Mouse (Mus musculus): ENCODE results near the gene Foxo3. TPM values are rescaled to one million over a fixed set of nuclear protein-coding genes. Genes with fewer than 3 reads are reported as not detected.

The Foxo3 gene
- polyA plus RNA-seq, 1 experiment: 24.9 TPM

DNA sequence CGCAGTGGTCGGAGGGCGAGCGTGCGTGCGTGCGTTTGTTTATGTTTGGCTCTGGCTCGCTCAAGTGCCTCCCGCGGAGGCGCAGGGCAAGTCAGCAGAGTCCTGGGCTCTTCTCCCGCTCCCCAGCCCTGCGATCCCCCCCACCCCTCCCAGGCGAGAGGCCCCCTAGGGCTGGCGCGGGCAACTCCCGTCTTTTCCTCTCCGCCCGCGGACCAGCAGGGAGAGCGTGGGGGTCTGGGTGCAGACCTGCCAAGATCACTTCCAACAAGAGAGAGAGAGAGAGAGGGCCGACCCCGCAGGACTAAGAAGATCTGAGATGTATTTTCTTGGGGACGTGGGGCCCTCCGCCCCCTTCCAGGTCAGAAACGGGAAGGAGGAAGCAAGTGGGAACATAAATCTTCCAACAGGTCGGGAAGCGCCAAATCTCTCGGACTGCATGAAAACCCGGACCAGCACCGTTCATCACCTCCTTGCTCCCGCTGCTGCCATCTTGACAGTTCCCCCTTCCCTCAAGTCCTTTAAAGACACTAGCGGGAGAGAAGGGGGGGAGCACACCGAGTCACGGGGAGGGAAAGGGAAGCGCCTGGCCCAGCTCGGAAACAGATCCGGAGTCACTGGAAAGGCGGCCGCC lies 569 bp downstream of the Foxo3 start:
- DNase-seq (ENCODE audit: extremely low spot score in 1 of 2, low spot score in 1 of 2): peak in 1 of 2 experiments; percentile 50

- DNase-seq (ENCODE audit: extremely low spot score in 1 of 2, low spot score in 1 of 2): peak in 1 of 2 experiments; percentile 43
Measured at GRCm38 (mm10) chr10:42275401-42275870, 1.1 kb downstream of the Foxo3 start.

DNA sequence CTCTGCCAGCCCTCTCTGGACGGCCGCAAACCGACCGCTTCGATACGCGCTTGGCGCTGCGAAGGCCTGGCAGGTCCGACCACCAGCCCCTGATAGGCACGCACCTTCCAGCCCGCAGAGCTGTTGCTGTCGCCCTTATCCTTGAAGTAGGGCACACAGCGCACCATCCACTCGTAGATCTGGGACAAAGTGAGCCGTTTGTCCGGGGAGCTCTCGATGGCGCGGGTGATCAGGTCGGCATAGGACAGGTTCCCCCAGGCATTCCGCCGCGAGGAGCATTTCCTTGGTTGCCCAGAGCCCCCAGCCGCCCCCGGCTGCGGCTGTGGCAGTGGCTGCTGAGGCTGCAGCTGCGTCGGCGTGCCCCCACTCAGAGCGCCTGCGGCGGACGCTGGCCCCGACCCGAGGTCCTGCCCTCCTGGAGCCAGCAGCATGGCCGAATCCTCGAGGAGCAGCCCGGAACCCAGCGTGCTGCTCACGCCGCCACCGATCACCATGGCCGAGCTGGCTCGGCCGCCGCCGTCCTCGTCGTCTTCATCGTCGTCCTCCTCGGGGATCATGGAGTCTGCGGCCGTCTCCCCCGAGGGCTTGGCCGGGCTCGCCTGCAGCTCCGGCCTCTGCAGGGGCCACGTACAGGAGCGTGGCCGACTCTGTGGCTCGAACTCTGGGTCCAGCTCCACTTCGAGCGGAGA lies 1.7 kb downstream of the Foxo3 start:
- no peak for DNase-seq (ENCODE audit: extremely low spot score in 1 of 2, low spot score in 1 of 2)

DNA sequence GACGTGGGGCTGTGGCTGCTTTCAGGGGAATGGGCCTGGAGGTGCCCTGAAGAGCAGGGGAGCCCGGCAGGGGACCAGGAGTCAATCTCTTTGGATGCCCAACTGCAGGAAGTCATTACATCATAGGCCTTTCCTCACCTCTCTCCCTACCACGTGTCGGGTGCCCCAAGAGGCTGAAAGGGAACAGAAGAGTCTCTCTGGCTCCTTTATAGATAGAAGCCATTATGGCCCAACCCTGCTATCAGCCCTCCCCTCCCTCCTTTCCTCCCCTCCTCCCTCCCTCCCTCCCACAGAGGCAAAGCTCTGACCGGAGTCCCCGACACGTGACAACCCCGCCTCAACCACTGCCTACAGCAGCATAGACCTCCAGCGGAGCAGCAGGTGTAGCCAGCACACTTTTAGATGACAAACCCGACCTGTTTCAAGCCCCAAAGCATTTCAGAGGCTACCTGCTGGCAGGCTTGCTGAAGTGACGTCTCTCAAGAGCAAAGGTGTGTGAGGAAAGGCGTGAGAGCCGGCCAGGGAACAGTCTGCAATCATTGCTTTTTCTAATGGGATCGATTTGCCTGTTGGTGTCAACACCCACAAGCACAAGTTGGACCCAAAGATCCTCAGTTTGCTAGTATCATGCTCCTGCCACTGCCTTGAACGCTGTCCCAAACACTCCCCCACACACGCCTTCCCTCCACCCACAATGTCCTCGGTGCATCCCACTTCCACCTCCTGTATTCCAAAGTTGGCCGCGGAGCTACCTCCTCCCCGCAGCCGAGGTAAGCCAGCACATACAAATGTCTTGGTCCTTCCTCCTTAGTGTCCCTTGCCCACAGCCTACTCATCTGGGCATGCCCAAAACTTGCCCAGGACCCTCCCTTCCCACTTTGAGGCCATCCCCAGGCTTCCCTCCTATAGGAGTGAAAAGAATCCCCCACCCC lies 2.5 kb downstream of the Foxo3 start:
- no peak for DNase-seq (ENCODE audit: extremely low spot score in 1 of 2, low spot score in 1 of 2)

- no peak for DNase-seq (ENCODE audit: extremely low spot score in 1 of 2, low spot score in 1 of 2)
Measured at GRCm38 (mm10) chr10:42273403-42273759, 3.2 kb downstream of the Foxo3 start.

DNA sequence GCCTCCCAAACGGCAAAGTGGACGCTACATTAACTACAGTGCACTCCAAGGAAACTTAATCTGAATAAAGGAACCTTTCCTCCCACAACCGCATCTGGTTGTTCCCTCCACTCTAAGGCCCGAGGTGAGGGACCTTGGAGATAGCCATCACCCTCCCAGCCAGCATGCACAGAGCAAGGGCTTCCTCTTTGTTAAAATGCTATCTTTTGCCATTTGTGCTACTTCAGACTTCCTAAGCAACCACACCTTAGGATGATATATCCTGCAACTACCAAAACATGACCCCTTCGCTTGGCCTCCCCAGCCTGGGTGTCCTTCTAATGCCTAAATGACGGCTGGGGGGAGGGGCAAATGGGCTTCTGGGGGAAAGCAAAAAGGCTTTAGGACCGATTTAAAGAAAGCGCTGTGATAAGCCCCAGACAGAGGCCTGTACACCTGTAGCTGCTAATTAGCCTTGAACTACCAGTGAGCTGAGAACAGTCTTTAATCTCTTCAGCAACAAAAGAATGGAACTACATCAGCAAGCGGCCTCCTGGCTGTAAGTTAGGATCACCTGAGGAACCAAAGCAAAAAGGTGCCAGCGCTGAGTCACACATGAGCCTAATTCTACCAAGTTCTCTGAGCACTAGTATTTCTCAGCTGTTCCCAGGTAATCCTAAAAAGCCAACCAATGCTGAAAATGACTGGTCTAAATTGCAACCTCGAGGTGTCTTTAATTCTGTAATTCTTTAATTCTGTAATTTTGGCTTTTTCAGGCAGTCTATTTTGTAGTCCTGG lies 4.9 kb downstream of the Foxo3 start:
- DNase-seq (ENCODE audit: extremely low spot score in 1 of 2, low spot score in 1 of 2): no peak

DNA sequence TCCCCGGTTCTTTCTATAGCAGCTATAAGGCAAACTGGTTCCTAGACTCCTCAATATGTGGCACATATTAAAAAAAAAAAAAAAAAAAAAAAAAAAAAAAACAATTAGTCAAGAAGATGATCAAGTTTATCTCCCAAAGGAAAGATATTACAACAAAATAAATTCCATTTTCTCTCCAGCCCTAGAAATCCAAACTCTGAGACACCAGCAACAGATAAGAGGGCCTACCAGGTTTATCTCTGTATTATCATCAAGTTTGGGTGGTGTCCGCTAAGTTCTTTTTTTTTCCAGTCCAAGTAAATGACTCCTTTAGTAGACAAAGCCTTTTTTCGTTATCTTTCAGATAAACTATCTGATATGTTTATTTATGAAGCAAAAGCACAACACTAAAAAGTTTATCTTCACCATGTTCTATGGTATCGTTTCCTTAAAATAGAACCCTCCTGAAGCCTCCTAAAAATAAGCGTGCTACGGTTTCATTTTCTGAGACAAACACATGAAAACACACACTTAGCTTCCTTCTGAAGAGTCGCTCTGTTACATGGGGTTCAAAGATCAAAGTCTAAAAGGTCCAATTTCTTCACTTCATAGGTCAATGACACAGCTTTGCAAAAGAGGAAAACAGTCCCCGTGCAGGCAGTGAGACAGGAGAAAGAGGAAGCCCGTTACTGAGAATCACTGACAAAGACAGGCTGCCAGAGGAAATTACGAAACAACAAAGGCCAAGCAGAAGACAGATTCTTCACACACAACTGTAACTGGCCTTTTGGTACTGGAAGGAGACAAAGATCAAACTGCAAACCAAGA lies 6.1 kb downstream of the Foxo3 start:
- DNase-seq (ENCODE audit: extremely low spot score in 1 of 2, low spot score in 1 of 2): no peak

DNA sequence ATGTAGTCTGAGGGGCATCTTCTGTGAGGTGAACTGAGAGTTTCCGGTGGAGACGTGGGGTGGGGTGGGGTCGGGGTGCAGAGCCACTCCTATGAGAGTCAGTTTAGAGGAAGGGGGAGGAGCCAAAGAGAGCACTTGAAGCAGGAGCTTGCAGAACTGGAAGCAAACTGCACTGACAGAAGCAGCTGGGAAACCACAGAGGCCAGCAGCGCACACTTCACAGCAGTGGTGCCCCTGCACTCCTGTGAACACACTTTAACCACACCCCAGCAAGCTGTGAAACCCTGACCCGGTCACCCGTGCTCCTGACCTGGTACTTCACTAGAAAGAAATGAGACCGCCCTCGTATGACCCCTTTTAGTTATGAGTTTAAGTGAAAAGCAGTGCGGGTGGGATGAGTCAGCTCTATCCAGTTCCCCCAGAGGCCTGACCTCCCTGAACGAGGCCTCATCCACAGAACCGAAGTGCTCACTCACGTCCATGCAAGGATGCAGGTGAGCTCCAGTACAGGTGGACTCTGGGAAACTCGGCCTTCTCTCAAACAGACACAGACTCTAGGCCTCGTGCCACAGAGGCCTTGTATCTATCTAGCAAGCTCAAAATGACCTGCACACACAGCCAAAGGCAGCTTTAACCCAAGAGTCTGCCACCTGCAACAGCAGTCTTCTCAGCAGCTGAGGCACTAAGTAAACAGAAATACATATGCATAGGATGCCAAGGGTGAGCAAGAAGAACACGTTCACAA lies 7.1 kb downstream of the Foxo3 start:
- no peak for DNase-seq (ENCODE audit: extremely low spot score in 1 of 2, low spot score in 1 of 2)

DNA sequence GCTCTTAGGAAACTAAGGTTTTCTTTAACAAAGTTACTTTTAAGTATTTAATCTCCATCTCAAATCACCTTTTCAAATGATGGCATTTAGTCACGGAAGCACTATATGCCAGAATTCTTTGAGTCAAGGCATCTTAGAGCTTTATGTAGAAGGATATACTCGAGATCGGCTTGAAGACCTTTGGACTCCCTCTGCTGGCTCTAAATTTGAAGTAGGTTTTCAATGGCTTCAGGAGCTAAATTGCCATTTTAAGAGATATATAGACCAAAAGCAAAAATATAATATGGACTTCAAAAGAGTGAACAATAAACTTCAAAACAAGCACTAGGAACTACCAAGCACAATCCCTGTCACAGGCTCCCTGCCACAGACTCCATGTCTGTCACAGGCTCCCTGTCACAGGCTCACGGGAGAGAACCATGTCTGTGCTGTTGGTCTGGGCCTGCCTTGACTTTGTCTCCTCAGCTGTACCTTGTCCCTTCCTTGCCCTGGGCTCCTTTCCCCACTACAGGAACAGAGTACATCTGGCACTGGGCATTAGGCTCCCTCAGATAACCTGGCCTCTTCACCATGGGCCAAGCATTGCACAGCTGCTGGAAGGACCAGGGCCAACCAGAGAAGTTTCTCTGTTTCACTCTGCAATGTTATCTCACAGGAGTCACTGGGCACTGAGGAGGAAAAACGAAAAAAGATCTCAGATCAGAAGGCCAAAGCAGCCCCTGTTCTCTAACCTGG lies 8.6 kb downstream of the Foxo3 start:
- no peak for DNase-seq (ENCODE audit: extremely low spot score in 1 of 2, low spot score in 1 of 2)

GRCm38 (mm10) chr10:42265021-42265689 lies 11.4 kb downstream of the Foxo3 start:
- no peak for DNase-seq (ENCODE audit: extremely low spot score in 1 of 2, low spot score in 1 of 2)

GRCm38 (mm10) chr10:42264195-42264594 lies 12.4 kb downstream of the Foxo3 start:
- DNase-seq (ENCODE audit: extremely low spot score in 1 of 2, low spot score in 1 of 2): no peak

GRCm38 (mm10) chr10:42263701-42264100 lies 12.9 kb downstream of the Foxo3 start:
- no peak for DNase-seq (ENCODE audit: extremely low spot score in 1 of 2, low spot score in 1 of 2)

GRCm38 (mm10) chr10:42262061-42262460 lies 14.5 kb downstream of the Foxo3 start:
- no peak for DNase-seq (ENCODE audit: extremely low spot score in 1 of 2, low spot score in 1 of 2)

GRCm38 (mm10) chr10:42261103-42261502 lies 15.5 kb downstream of the Foxo3 start:
- no peak for DNase-seq (ENCODE audit: extremely low spot score in 1 of 2, low spot score in 1 of 2)

DNA sequence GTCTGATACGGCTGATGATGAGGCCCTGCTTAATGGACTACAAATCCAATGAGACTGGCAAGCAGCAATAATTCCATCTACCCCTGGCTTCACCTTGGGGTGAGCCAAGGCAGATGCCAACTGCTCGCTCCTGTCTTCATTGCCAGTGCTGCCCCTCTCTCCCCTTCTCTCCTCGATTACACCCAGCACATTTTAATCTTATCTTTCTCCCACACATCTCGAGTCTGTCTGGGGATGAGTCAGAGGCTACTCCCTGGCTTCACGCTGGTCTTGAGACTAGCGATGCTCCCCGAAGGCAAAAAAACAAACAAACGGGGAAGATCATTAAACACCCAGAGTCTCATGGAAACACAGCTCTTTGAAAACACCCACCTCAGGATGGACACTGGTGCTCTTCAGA lies 16.0 kb downstream of the Foxo3 start:
- DNase-seq (ENCODE audit: extremely low spot score in 1 of 2, low spot score in 1 of 2): no peak

DNA sequence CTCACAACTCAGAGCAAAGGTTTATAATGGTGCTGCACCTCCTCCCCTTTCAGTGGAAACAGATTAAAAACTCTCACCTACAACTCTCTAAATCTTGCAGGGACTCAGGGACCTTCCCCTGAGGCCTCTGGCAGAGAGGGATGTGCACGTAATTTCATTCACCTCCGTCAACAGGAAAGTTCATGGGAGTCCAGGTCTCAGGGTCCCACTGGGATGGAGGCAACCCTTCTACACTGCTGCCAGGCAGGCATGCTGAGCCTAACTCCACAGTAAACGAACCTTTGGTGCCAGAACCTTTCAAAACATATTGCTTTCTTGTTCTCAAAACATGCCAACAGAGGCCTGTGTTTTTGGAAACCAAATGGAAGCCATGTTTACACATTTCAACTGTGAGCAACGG lies 17.0 kb downstream of the Foxo3 start:
- DNase-seq (ENCODE audit: extremely low spot score in 1 of 2, low spot score in 1 of 2): no peak

DNA sequence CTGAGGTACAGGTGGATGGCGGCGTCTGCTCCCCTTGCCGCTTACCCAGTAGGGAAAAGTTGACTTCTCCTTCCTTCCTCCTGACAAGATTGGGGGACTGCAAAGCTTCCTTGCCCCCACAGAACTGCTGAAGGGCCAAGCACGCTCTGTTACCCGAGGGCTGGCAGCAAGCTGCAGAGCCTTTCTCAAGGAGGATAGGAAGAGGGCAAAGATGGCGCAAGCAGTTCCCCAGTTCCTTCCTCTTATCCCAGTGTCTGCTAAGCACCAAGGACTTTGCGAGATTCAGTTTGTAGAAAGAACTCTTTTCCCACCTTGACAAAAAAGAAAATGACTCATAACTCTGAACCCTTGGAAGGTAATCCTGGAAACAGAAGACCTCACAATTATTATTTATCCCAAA lies 18.6 kb downstream of the Foxo3 start:
- no peak for DNase-seq (ENCODE audit: extremely low spot score in 1 of 2, low spot score in 1 of 2)

DNA sequence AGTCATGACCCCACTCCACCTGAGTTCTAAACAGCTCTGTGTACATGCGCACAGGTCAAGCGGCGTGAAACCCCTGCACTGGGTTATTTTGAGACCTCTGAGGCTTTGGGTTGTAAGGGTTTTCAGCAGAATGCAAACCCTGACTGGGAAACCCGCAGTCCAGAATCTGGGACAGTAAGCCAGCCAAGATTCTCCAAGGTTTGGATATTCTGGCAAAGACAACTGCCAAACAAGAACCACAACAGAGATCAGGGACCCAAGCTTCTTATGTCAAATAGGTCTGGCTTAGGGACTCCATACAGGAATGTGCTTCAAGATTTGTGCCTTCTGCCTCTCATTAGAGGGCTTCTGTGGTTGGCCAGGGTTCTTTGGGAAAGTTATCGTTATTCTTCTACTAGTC lies 21.8 kb downstream of the Foxo3 start:
- no peak for DNase-seq (ENCODE audit: extremely low spot score in 1 of 2, low spot score in 1 of 2)

All from frontal cortex, adult 2 months (tissue).